Mouse (Mus musculus): Measurements from ENCODE around the gene Sdhb. TPM values are rescaled to one million over a fixed set of nuclear protein-coding genes. Genes with fewer than 3 reads are reported as not detected.

The Sdhb gene
- polyA plus RNA-seq, 1 experiment, result 2,044 TPM

DNA sequence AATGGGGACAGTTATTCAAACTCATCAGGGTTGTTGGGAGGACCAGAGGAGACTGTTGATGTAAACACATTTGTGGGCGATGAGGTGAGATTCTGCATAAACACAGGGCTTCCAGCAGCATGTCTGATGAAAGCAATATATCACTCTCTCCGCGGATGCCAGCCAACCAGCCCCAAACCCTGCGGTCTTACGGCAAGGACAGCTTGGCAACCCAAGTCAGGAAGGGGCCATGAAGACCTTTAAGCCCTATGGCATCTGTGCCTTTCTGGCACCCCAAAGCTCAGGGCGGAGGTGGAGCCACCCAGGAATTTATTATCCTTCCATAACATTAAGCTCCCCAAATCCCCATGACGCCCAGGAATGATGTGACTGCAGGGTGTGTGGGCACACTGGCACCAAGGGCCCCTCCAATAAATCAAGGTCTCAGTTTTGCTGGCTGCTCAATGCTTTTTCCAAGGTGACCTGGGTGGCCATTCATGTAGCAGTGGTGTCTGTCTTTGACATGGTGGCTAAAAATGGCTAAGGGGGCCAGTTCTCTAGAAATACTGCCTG is 1.8 kb upstream of the Sdhb start:
- H3K27ac ChIP-seq (replicated peaks; ENCODE audit: low read depth, low read length), result no peak overlapping the region
- no peak overlapping the region for H3K4me3 ChIP-seq (ENCODE audit: insufficient read depth, low read depth, low read length)
- H3K4me1 ChIP-seq (ENCODE audit: control insufficient read depth, insufficient read depth, insufficient read length, low read length), result peaks cover 3% of the 10 kb centered on the region; the same call in 1 of the 2 replicates

DNA sequence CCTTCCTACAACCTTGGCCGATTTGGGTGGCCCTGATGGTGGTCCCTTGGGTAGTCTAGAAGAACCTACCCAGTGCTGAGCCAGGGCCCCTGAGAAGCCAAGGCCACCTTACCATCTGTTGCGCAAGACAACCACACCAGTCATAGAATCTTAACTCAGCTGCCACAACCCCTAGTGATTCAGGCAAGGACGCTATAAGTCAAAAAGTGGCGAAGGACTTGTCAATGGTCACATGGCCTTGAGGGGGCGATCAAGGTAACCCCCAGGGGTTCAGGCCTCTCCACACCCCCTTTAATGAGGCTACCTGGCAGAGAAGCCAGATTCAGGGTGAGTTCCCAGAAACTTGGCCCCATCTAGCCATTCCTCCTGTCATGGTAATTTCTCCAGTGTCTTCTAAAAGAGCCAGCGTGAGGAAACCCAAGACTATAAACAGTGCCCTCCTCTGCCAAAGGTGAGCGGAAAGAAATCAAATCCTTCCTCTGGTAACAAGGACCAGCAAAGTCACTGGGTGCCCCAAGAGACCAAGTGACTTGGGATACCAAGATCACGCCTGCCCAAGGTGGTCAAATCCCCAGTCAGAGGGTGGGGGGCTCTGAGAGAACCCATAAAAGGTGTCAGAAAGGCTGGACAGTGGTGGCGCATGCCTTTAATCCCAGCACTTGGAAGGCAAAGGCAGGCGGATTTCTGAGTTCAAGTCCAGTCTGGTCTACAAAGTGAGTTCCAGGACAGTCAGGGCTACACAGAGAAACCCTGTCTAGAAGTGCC is 1.1 kb upstream of the Sdhb start:
- H3K27ac ChIP-seq (replicated peaks; ENCODE audit: low read depth, low read length), result peak overlapping the region; percentile 72; the same call in 1 of the 2 replicates
- H3K4me3 ChIP-seq (ENCODE audit: insufficient read depth, low read depth, low read length), result peak overlapping the region; percentile 59; the same call in 1 of the 2 replicates

DNA sequence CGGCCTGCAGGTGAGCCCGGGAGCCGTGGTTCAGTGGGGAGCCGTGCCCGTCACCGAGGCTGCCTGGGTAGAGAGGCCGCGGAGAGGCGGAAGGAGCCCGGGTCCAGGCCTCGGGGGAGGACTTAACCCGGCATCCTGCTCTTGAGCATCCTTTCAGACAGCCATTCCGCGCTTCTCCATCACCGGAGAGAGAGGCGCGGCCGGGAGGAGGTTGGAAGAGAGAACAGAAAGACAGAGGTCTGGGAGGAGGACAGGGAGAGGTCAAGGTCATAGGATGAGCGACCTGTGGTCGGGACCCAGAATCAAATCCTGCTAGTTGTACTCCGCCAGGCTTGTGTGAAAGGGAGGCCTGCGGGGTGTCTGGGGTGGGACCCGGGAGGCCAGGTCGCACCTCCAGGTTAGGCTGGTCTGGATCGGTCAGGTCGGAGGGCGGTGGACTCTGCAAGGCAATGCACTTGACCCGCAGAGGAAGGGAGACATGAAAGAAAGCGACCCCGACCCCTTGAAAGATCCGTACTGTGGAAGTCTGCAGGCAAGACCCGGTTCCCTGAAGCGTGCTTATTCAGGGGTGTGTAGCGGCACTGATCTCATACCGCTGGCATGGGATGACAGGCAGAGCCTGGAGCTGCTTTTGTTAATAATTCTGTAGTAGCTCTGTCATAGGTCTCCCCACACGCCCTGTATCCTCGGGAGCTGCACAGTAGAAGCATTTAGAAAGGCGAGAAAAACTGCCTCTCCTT is 634 bp downstream of the Sdhb start:
- Histone ChIP-seq H3K4me3 (ENCODE audit: insufficient read depth, low read depth, low read length) (peak overlapping the region; percentile 88), H3K27ac (replicated peaks; ENCODE audit: low read depth, low read length) (peak overlapping the region; percentile 95), H3K4me1 (ENCODE audit: control insufficient read depth, insufficient read depth, insufficient read length, low read length) (peaks cover 3% of the 10 kb centered on the region; the same call in 1 of the 2 replicates)

More for the DNA sequence above, 1.1 kb upstream of the Sdhb start:
- peaks cover 3% of the 10 kb centered on the region; the same call in 1 of the 2 replicates for H3K4me1 ChIP-seq (ENCODE audit: control insufficient read depth, insufficient read depth, insufficient read length, low read length)

DNA sequence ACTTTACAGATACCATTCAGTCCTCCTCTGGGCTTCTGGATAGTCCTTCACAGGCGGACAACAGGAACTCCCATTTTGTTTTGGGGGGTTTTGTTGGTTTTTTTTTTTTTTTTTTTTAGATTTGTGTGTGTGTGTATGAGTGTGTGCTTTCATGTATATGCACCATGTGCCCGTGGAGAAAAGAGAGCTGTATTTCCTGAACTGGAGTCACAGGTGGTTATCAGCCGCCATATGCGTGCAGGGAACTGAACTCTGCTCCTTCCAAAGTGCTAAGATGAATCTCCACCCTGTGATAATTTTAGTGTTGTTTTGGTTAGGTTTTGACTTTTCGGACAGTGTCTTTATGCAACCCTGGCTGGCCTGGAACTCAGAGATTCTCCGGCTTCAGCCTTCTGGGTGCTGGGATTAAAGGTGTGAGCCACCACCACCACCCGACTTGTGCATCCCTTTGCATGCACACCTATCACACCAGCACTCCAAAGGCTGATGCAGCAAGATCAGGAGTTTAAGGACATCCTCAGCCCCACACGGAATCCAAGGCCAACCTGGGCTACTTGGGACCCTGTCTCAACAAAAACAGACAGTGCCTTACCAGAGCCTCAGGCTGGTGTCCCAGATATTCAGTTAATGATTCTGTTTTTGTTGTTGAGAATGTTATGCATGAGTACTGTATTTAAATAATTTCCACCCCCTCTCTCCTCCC is 1.4 kb downstream of the Sdhb start:
- peak overlapping the region; percentile 88 for H3K4me3 ChIP-seq (ENCODE audit: insufficient read depth, low read depth, low read length)
- peak overlapping the region; percentile 95 for H3K27ac ChIP-seq (replicated peaks; ENCODE audit: low read depth, low read length)
- peaks cover 3% of the 10 kb centered on the region; the same call in 1 of the 2 replicates for H3K4me1 ChIP-seq (ENCODE audit: control insufficient read depth, insufficient read depth, insufficient read length, low read length)

DNA sequence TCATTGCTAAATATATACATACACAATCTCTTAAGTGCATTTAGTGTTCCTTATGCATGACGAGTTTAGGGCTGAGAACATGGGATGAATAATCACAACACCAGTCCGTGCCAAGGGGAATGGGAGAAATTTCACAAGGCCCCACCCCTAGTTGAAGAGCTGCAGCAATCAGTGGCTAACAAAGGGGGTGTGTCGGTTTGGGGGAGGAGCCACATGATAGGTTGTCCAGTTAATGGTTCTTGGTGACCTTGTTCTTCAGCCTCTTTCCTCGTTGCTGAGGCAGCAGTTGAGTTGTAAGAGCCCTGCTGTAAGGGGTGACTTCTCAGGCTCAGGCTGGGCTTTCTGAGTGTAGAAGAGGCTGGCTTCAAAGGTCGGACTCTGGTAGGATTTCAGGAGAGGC is 1.9 kb downstream of the Sdhb start:
- Histone ChIP-seq H3K4me1 (ENCODE audit: control insufficient read depth, insufficient read depth, insufficient read length, low read length) (peaks cover 3% of the 10 kb centered on the region; the same call in 1 of the 2 replicates), H3K27ac (replicated peaks; ENCODE audit: low read depth, low read length) (peak overlapping the region; percentile 50), H3K4me3 (ENCODE audit: insufficient read depth, low read depth, low read length) (peak overlapping the region; percentile 88)

DNA sequence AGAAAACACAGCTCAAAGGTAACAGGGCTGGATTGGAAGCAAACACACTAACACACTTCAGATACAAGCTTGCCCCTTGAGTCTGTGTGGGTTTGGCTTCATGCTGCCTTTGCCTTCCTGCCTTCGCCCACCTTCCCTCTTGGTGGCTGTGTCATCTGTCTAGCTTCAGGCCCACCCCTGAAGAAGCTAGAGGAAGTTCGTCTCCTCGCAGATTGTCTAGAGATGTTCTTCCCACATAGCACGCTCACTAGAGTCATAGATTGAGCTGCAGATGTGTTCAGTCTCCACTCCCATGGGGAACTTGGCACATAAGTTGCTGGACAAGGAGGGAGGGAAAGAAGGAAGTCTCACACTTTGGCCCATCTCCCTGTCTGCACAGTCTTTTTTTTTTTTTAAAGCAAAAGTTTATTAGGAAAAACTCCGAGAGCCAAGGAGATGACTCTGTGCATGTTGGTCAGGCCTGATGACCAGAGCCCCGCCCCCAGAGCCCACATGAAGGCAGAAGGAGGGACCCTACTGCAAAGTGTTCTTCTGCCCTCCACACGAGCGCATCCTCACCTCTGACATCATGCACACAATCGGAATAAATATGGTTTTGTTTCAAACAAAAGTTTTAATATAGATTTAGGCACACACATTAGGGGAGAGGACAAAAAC is 3.1 kb downstream of the Sdhb start:
- Histone ChIP-seq H3K4me3 (ENCODE audit: insufficient read depth, low read depth, low read length) (no peak overlapping the region), H3K27ac (replicated peaks; ENCODE audit: low read depth, low read length) (0 out of 2 replicates have a peak overlapping the region, but pooled peaks have one; percentile 9), H3K4me1 (ENCODE audit: control insufficient read depth, insufficient read depth, insufficient read length, low read length) (peaks cover 3% of the 10 kb centered on the region; the same call in 1 of the 2 replicates)

DNA sequence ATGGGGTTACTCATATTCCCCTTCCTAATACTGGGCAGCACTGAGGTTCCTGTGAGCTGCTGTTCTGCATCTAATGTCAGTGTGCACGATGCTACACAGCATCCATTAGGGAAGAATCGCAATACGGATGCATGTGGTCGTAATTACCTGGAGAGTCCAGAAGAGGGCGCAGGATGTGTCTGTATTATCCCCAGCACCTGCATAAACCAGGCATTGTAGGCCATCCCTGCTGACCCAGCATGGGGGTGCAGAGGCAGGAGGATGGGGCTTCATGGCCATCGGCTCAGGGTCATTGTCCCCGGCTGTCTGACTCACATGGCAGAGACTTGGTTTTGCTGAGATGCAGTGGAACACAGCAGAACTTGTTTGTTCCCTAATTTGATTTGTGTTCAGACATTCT is 3.6 kb downstream of the Sdhb start:
- Histone ChIP-seq H3K4me3 (ENCODE audit: insufficient read depth, low read depth, low read length) (no peak overlapping the region), H3K4me1 (ENCODE audit: control insufficient read depth, insufficient read depth, insufficient read length, low read length) (peaks cover 3% of the 10 kb centered on the region; the same call in 1 of the 2 replicates), H3K27ac (replicated peaks; ENCODE audit: low read depth, low read length) (no peak overlapping the region)

DNA sequence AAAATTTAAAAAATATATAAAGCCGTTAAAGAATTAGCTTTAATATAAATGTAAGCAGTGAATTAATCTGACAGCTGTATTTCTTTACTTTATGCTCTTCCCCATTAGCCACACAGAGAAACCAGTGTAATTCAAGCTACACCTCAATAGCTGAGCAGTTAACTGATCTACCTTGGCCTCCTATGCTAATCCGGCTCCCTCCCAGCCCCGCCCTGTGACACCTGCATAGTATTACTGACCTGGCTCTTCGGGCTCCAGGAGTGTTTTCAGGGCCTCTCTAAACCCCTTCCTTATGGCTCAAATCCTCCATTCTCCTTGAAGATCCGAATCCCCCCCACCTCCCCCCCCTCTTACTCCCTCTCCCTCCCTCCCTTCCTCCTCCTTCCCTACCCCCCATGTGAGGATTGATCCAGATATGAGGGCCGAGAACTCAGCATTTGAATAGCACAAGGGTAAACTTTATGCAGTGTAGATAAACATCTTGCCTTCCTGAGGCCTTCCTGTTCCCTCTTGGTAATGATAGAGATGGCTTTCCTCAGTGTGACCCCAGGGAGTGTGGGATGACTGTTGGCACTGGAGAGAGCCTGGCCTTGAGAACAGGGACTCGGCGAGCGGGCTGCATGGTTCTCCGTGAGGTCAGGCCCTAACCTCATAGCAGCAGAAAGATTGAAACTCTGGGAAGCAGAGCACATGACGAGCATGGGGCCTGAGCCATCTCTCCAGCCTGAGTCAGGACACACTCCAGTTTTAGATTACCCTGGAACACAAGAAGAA is 6.6 kb downstream of the Sdhb start:
- H3K27ac ChIP-seq (replicated peaks; ENCODE audit: low read depth, low read length), result no peak overlapping the region
- peaks cover 3% of the 10 kb centered on the region; the same call in 1 of the 2 replicates for H3K4me1 ChIP-seq (ENCODE audit: control insufficient read depth, insufficient read depth, insufficient read length, low read length)
- H3K4me3 ChIP-seq (ENCODE audit: insufficient read depth, low read depth, low read length), result no peak overlapping the region

DNA sequence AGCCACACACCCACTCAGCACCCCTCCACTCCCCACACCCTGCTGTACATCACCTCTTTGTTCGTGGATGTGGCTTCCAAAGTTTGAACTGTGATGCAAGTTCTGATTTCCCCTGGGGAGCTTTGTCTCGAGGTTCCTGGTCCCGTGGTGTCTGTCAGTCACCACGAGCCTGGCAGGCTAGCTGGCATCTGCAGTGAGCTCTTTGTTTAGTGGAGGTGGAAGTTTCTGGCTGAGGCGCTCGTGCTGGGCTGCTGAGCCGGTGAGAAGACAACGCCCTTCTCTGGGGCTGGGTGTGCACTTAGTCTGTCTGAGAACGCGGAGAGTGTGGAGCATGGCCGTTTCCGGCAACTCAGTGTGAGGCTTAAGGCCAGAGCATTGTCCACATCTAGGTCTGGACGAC is 10.7 kb downstream of the Sdhb start:
- Histone ChIP-seq H3K27ac (replicated peaks; ENCODE audit: low read depth, low read length) (no peak overlapping the region), H3K4me1 (ENCODE audit: control insufficient read depth, insufficient read depth, insufficient read length, low read length) (no peaks in the 10 kb centered on the region), H3K4me3 (ENCODE audit: insufficient read depth, low read depth, low read length) (no peak overlapping the region)

DNA sequence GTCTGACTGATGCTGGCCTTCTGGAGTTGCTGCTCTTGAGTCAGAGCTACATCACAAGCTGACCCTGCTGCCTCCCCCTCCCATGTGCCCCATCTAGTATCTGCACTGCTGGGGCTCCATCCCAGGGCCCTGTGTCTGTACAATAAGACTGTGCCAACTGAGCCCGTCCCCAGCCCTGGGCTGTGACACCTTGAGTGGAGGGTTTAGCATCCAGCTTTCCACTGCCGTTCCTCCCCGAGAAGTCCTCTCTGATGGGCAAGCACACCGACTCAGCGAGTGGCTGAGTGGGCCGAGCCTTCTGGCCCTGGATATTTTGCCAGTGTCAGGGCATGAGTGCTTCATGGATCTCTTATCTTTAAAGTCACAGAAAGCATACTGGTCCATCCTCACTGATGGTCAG is 13.4 kb downstream of the Sdhb start:
- no peak overlapping the region for H3K4me3 ChIP-seq (ENCODE audit: insufficient read depth, low read depth, low read length)
- H3K27ac ChIP-seq (replicated peaks; ENCODE audit: low read depth, low read length), result no peak overlapping the region
- no peaks in the 10 kb centered on the region for H3K4me1 ChIP-seq (ENCODE audit: control insufficient read depth, insufficient read depth, insufficient read length, low read length)

DNA sequence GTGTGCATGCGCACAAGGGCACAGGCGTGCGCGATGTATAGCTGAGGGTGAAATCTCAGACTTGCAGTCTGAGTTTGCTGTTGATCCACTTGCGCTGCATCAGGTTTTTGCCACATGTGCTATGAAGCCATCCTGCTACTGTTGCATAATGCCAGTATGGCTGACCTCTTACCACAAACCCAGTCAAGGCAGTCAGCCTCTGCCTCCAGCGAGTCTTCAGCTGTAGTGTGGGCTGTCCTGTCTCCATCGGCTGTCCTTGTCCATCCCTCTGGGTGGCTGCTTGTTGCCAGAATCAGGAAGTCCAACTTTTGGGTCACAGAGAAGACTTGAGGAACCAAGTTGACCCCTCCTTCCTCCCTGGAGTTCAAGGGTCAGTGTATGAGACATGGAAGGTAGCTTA is 14.4 kb downstream of the Sdhb start:
- no peaks in the 10 kb centered on the region for H3K4me1 ChIP-seq (ENCODE audit: control insufficient read depth, insufficient read depth, insufficient read length, low read length)
- H3K4me3 ChIP-seq (ENCODE audit: insufficient read depth, low read depth, low read length), result no peak overlapping the region
- H3K27ac ChIP-seq (replicated peaks; ENCODE audit: low read depth, low read length), result no peak overlapping the region; the same call in 1 of the 2 replicates

DNA sequence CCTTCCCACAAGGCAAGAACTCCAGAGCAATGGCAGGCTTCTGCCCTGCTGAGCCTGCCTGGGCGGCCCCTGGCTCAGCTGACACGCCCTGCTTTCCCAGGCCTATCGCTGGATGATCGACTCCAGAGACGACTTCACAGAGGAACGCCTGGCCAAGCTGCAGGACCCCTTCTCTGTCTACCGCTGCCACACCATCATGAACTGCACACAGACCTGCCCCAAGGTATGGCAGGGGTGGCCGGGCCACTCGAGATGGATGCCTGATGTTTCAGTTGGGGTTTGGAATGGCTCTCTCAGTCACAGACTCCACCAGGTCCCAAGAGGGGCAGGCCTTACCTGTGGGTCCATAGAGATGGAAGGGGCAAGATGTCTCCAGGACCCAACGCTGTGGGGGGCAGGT is 16.3 kb downstream of the Sdhb start:
- H3K27ac ChIP-seq (replicated peaks; ENCODE audit: low read depth, low read length), result no peak overlapping the region
- no peak overlapping the region for H3K4me3 ChIP-seq (ENCODE audit: insufficient read depth, low read depth, low read length)
- no peaks in the 10 kb centered on the region for H3K4me1 ChIP-seq (ENCODE audit: control insufficient read depth, insufficient read depth, insufficient read length, low read length)

DNA sequence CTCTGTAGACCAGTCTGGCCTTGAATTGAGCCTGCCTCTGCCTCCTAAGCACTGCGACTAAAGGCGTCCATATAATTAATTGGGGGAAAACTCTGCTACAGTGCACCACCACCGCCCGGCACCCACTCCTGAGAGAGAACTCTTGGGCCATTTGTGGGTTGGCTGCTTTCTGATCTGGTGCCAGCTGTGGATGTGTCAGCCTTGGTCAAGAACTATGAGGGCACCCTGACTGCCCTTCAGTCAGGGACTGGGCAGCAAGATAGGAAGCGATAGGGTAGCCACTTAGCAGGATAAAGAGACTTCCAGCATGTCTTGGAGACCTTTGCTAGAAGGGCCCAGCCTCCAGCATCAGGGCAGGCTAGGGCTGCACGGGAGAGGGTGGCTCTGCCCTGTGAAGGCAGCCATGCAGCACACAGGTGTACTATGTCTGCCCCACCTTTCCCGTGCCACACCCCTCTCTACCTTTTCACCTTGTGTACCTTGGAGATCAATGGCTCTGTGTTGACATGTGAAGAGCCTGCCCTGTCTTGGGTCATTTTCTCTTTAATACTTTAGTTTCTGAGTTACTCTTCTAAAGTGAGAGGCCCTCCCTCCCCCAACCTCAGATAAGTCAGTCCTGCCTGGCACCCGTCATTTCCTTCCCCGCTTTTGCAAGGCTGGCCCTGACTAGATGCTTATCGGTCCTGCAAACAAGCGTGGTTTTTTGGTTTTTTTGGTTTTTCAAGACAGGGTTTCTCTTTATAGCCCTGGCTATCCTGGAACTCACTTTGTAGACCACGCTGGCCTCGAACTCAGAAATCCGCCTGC is 17.1 kb downstream of the Sdhb start:
- no peaks in the 10 kb centered on the region for H3K4me1 ChIP-seq (ENCODE audit: control insufficient read depth, insufficient read depth, insufficient read length, low read length)

More for the DNA sequence above, 17.1 kb downstream of the Sdhb start:
- H3K27ac ChIP-seq (replicated peaks; ENCODE audit: low read depth, low read length), result no peak overlapping the region
- H3K4me3 ChIP-seq (ENCODE audit: insufficient read depth, low read depth, low read length), result no peak overlapping the region

Data from brown adipose tissue, adult 24 weeks (tissue).